Mouse (Mus musculus) myocyte (in vitro differentiated cells): ENCODE data around the gene Mapk10.

Source experiments
- CEBPB ChIP-seq: IDR thresholded peaks from 2 replicates; pipeline ENCODE4 v1.6.1; 2011; ENCODE audit warnings: mild to moderate bottlenecking, moderate library complexity; ENCODE audit not compliant: poor library complexity, insufficient read depth, severe bottlenecking
- E2F4 ChIP-seq: IDR thresholded peaks from one replicate; pipeline ENCODE4 v1.6.1; 2011; ENCODE audit warnings: mild to moderate bottlenecking, control low read depth, moderate library complexity; ENCODE audit not compliant: insufficient read depth
- MAX ChIP-seq: IDR thresholded peaks from one replicate; pipeline ENCODE4 v1.6.1; 2011; ENCODE audit warnings: low read depth, mild to moderate bottlenecking, control low read depth
- MYOD1 ChIP-seq, 3 experiments: IDR thresholded peaks; one replicate each; pipeline ENCODE4 v1.6.1; 2011; ENCODE audit warnings: control low read depth in 2 of 3, low read depth in 2 of 3, mild to moderate bottlenecking in 2 of 3, moderate library complexity in 1 of 3; ENCODE audit not compliant: insufficient read length in 2 of 3, control insufficient read depth in 1 of 3
- MYOG ChIP-seq, 3 experiments: IDR thresholded peaks; one replicate each; pipeline ENCODE4 v1.6.1; 2011; ENCODE audit warnings: control low read depth in 2 of 3, low read depth in 2 of 3, mild to moderate bottlenecking in 2 of 3; ENCODE audit not compliant: insufficient read length in 2 of 3, control insufficient read depth in 1 of 3, insufficient read depth in 1 of 3
- POLR2A ChIP-seq: IDR thresholded peaks from one replicate; pipeline ENCODE4 v1.6.1; 2011; ENCODE audit warnings: low read depth, mild to moderate bottlenecking, control low read depth, moderate library complexity; ENCODE audit not compliant: insufficient read length
- POLR2AphosphoS2 ChIP-seq: IDR thresholded peaks from one replicate; pipeline ENCODE4 v1.6.1; 2011; ENCODE audit warnings: low read depth, control low read depth; ENCODE audit not compliant: insufficient read length
- TCF12 ChIP-seq: IDR thresholded peaks from one replicate; pipeline ENCODE4 v1.6.1; 2011; ENCODE audit warnings: mild to moderate bottlenecking, control low read depth; ENCODE audit not compliant: poor library complexity, insufficient read depth, severe bottlenecking
- USF1 ChIP-seq: IDR thresholded peaks from one replicate; pipeline ENCODE4 v1.6.1; 2011; ENCODE audit warnings: low read depth, mild to moderate bottlenecking, control low read depth, moderate library complexity

DNA sequence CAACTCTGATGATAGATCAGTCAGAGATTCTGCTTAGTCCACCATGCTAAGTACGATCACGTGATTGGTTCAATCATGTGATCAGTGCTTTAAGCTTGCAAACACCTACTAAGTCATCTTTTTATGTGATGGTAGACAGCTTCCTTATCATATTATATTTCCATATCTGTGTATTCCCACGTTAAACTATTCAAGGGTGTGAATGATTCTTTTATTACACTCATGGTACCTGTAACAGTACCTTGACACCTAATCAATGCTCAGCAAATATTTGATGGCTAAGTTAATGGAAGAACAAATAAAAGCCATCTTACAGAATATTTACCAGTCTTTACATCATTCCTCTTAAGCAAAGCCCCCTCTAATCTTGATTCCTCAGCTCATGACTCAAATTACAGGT, 91.5 kb downstream of the Mapk10 start:
- no peak for TF ChIP-seq MAX
- no peak for TF ChIP-seq POLR2A
- no peak for TF ChIP-seq POLR2AphosphoS2
- no peak for TF ChIP-seq TCF12
- TF ChIP-seq MYOD1 (IDR thresholded peaks at IDR 0.05; ENCODE audit: control insufficient read depth in 1 of 3, insufficient read length in 2 of 3, low read depth in 2 of 3): no peak
- no peak for TF ChIP-seq USF1
- TF ChIP-seq E2F4: no peak
- no peak for TF ChIP-seq MYOG (IDR thresholded peaks at IDR 0.05; ENCODE audit: control insufficient read depth in 1 of 3, insufficient read depth in 1 of 3, insufficient read length in 2 of 3, low read depth in 2 of 3)
- no peak for TF ChIP-seq CEBPB
